Mouse (Mus musculus): ENCODE measurements around the gene Lhx8. TPM values are rescaled to one million over a fixed set of nuclear protein-coding genes. Genes with fewer than 3 reads are reported as not detected.

The Lhx8 gene
- total RNA-seq (2012; rRNA removed), result not detected in 2 replicates

GRCm38 (mm10) chr3:154330181-154331002, at the start of gene Lhx8:
Gene Lhx8, minus strand, starts transcription at chr3:154330659.
- TF ChIP-seq MAFK (IDR thresholded peaks at IDR 0.05; ENCODE audit: insufficient read depth, low read depth, low read length) (no peak), CHD2 (IDR thresholded peaks at IDR 0.05; ENCODE audit: low read depth, low read length) (no peak), ZC3H11A (IDR thresholded peaks at IDR 0.05; ENCODE audit: borderline replicate concordance, low read depth, low read length) (no peak), HCFC1 (IDR thresholded peaks at IDR 0.05; ENCODE audit: borderline replicate concordance, insufficient read depth, low read length) (no peak), ZNF384 (IDR thresholded peaks at IDR 0.05; ENCODE audit: low read depth, low read length) (no peak)
- peaks cover 0 to 3% of the 10 kb centered on the region in 2 experiments; a peak in 1 of 4 replicates for H3K4me1 ChIP-seq (ENCODE audit: control insufficient read depth in 2 of 2, insufficient read depth in 2 of 2, low read length in 2 of 2, poor library complexity in 1 of 2)
- H3K4me3 ChIP-seq (ENCODE audit: insufficient read depth in 1 of 2, low read depth in 1 of 2, low read length in 2 of 2, poor library complexity in 1 of 2, severe bottlenecking in 1 of 2), result peak within 1 kb of the TSS; percentile 9 to 19; a peak in 1 of 4 replicates
- H3K36me3 ChIP-seq (ENCODE audit: control insufficient read depth, insufficient read depth, low read length, poor library complexity, severe bottlenecking), result no peaks in the 10 kb centered on the region
- in situ Hi-C loops (cut with MboI; ENCODE audit: low sequenced_read_pairs in 2 of 2, unreplicated experiment in 2 of 2), result no loop called here
- DNase-seq (ENCODE audit: low read depth, low spot score), result no peak
- H3K9me3 ChIP-seq (ENCODE audit: control insufficient read depth, insufficient read depth, low read depth, low read length), result no peaks in the 10 kb centered on the region
- H3K27ac ChIP-seq (ENCODE audit: insufficient read depth, low read depth, low read length, poor library complexity, severe bottlenecking), result no peak within 1 kb of the TSS
- H3K9ac ChIP-seq (ENCODE audit: insufficient read depth, low read depth, low read length, poor library complexity, severe bottlenecking), result no peak within 1 kb of the TSS

GRCm38 (mm10) chr3:154373536-154373935, 43.1 kb upstream of the Lhx8 start:
- no peak overlapping the region for H3K27ac ChIP-seq (ENCODE audit: insufficient read depth, low read depth, low read length, poor library complexity, severe bottlenecking)
- H3K36me3 ChIP-seq (ENCODE audit: control insufficient read depth, insufficient read depth, low read length, poor library complexity, severe bottlenecking), result no peaks in the 10 kb centered on the region
- no peaks in the 10 kb centered on the region for H3K9me3 ChIP-seq (ENCODE audit: control insufficient read depth, insufficient read depth, low read depth, low read length)
- TF ChIP-seq ZC3H11A (IDR thresholded peaks at IDR 0.05; ENCODE audit: borderline replicate concordance, low read depth, low read length) (no peak), CHD2 (IDR thresholded peaks at IDR 0.05; ENCODE audit: low read depth, low read length) (no peak), HCFC1 (IDR thresholded peaks at IDR 0.05; ENCODE audit: borderline replicate concordance, insufficient read depth, low read length) (no peak)
- in situ Hi-C loops (cut with MboI; ENCODE audit: low sequenced_read_pairs in 2 of 2, unreplicated experiment in 2 of 2), result no loop called here
- DNase-seq (ENCODE audit: low read depth, low spot score), result no peak
- H3K4me1 ChIP-seq (ENCODE audit: control insufficient read depth in 2 of 2, insufficient read depth in 2 of 2, low read length in 2 of 2, poor library complexity in 1 of 2), result no peaks in the 10 kb centered on the region
- H3K9ac ChIP-seq (ENCODE audit: insufficient read depth, low read depth, low read length, poor library complexity, severe bottlenecking), result no peak overlapping the region
- H3K4me3 ChIP-seq (ENCODE audit: insufficient read depth in 1 of 2, low read depth in 1 of 2, low read length in 2 of 2, poor library complexity in 1 of 2, severe bottlenecking in 1 of 2), result no peak overlapping the region

DNA sequence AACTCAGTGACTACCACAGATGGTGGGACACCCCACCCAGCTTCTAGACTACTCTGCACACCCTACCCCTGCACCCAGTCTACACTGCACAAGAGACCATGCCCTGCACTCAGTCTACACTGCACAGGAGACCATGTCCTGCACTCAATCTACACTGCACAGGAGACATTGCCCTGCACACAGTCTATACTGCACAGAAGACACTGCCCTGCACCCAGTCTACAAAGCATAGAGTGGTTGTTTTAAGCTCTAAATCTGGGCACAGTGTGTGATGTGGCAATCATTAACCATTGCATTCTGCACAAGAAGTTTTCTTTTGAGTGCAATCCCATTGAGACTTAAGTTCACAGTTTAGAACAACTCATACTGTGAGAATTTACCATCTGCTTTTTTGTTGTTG, 42.2 kb upstream of the Lhx8 start:
- Histone ChIP-seq H3K9ac (ENCODE audit: insufficient read depth, low read depth, low read length, poor library complexity, severe bottlenecking) (no peak overlapping the region), H3K4me1 (ENCODE audit: control insufficient read depth in 2 of 2, insufficient read depth in 2 of 2, low read length in 2 of 2, poor library complexity in 1 of 2) (no peaks in the 10 kb centered on the region), H3K27ac (ENCODE audit: insufficient read depth, low read depth, low read length, poor library complexity, severe bottlenecking) (no peak overlapping the region), H3K4me3 (ENCODE audit: insufficient read depth in 1 of 2, low read depth in 1 of 2, low read length in 2 of 2, poor library complexity in 1 of 2, severe bottlenecking in 1 of 2) (no peak overlapping the region), H3K9me3 (ENCODE audit: control insufficient read depth, insufficient read depth, low read depth, low read length) (no peaks in the 10 kb centered on the region), H3K36me3 (ENCODE audit: control insufficient read depth, insufficient read depth, low read length, poor library complexity, severe bottlenecking) (no peaks in the 10 kb centered on the region)
- no peak for DNase-seq (ENCODE audit: low read depth, low spot score)
- in situ Hi-C loops (cut with MboI; ENCODE audit: low sequenced_read_pairs in 2 of 2, unreplicated experiment in 2 of 2), result no loop called here
- TF ChIP-seq CHD2 (IDR thresholded peaks at IDR 0.05; ENCODE audit: low read depth, low read length) (no peak), ZC3H11A (IDR thresholded peaks at IDR 0.05; ENCODE audit: borderline replicate concordance, low read depth, low read length) (no peak), MAFK (IDR thresholded peaks at IDR 0.05; ENCODE audit: insufficient read depth, low read depth, low read length) (no peak), HCFC1 (IDR thresholded peaks at IDR 0.05; ENCODE audit: borderline replicate concordance, insufficient read depth, low read length) (no peak), ZNF384 (IDR thresholded peaks at IDR 0.05; ENCODE audit: low read depth, low read length) (no peak)

GRCm38 (mm10) chr3:154367327-154367726, 36.9 kb upstream of the Lhx8 start:
- Histone ChIP-seq H3K4me3 (ENCODE audit: insufficient read depth in 1 of 2, low read depth in 1 of 2, low read length in 2 of 2, poor library complexity in 1 of 2, severe bottlenecking in 1 of 2) (no peak overlapping the region), H3K9me3 (ENCODE audit: control insufficient read depth, insufficient read depth, low read depth, low read length) (no peaks in the 10 kb centered on the region), H3K9ac (ENCODE audit: insufficient read depth, low read depth, low read length, poor library complexity, severe bottlenecking) (no peak overlapping the region), H3K27ac (ENCODE audit: insufficient read depth, low read depth, low read length, poor library complexity, severe bottlenecking) (no peak overlapping the region), H3K4me1 (ENCODE audit: control insufficient read depth in 2 of 2, insufficient read depth in 2 of 2, low read length in 2 of 2, poor library complexity in 1 of 2) (no peaks in the 10 kb centered on the region), H3K36me3 (ENCODE audit: control insufficient read depth, insufficient read depth, low read length, poor library complexity, severe bottlenecking) (no peaks in the 10 kb centered on the region)
- in situ Hi-C loops (cut with MboI; ENCODE audit: low sequenced_read_pairs in 2 of 2, unreplicated experiment in 2 of 2), result no loop called here
- TF ChIP-seq ZNF384 (IDR thresholded peaks at IDR 0.05; ENCODE audit: low read depth, low read length), result no peak
- no peak for TF ChIP-seq MAFK (IDR thresholded peaks at IDR 0.05; ENCODE audit: insufficient read depth, low read depth, low read length)
- TF ChIP-seq ZC3H11A (IDR thresholded peaks at IDR 0.05; ENCODE audit: borderline replicate concordance, low read depth, low read length), result no peak
- TF ChIP-seq HCFC1 (IDR thresholded peaks at IDR 0.05; ENCODE audit: borderline replicate concordance, insufficient read depth, low read length), result no peak
- no peak for TF ChIP-seq CHD2 (IDR thresholded peaks at IDR 0.05; ENCODE audit: low read depth, low read length)
- DNase-seq (ENCODE audit: low read depth, low spot score), result no peak
